Mouse (Mus musculus) megakaryocyte progenitor cell, adult 5-6 weeks (primary cell): Measurements from ENCODE around the gene Apool. TPM values are rescaled to one million over a fixed set of nuclear protein-coding genes. Genes with fewer than 3 reads are reported as not detected.

Experiments
- ATAC-seq: replicated peaks from 2 replicates; pipeline ENCODE4 v1.8.0; 2016; ENCODE audit warnings: mild to moderate bottlenecking, moderate TSS enrichment, inconsistent platforms; ENCODE audit not compliant: poor library complexity
- total RNA-seq, 2 experiments: library from RNA; stranded (forward) in 1 of 2; stranded (reverse) in 1 of 2; fragments of 157-497, 149-512 nt in 1 of 2; fragments of 200-1000 nt in 1 of 2; gene quantifications; 2 replicates each; pipeline versions ENCODE4 v1.2.3 to v1.2.4; 2015 to 2017

Apool gene
- total RNA-seq (2015) (30.2 and 30.9 TPM in 2 replicates), total RNA-seq (2017) (27.6 and 29.3 TPM in 2 replicates)

DNA sequence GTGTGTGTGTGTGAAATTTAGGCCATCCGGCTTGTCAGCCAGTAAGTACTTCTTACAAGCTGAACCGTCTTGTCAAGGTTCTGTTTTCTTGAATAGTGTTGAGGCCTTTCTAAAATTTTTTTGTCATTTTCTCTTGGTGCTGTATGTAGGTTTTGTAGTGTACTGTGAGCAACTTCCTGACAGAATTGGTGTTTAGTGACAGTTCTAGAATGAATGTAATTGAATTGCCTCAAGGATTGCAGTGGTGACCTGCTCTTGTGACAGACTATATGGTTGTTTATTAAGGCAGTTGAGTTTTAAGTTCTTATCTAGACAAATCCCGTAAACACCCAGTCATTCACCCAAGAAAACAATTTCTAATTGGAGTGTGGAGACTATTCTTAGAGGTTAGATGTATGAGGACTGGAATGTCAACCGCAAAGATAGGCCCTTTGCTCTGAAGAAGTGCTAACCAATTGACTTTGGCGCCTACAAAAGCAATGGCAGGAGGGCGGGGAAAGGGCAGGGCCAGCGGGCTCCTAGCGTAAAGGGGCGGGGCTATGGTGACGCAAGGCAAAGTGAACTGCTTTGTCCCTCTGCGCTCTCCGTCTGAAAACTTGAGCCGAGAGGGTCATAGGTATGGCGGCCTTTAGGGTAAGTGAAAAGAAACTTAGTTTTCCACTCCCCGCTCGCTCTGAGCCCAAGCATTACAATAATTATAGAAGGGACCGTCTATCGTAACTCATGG, at the start of gene Apool:
Gene Apool, plus strand, starts transcription at position 531 of the 727 bp plus-strand sequence.
- ATAC-seq = peak; percentile 100

GRCm38 (mm10) chrX:112273550-112273949, 37.6 kb upstream of the Apool start:
- ATAC-seq = no peak

DNA sequence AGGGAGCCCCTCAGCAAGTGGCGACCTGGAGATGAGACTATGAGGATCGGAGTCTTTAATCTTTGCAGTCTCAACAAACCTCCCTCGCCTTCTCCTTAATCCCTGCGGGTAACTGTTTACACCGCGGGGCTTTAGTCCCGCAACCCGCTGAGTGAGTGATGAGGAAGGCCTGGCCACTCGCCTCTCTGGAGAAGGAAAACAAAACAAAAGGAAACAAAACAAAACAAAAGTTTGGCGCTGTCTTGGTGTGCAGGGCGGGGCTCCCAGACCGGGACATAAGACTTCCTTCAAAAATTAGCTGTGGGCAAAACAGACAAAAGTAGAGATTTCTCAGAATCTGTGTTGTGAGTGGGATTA, 375 bp downstream of the Apool start:
- peak; percentile 33 for ATAC-seq

GRCm38 (mm10) chrX:112312094-112312493, 960 bp downstream of the Apool start:
- ATAC-seq = peak; percentile 20; the same call in 1 of the 2 replicates

DNA sequence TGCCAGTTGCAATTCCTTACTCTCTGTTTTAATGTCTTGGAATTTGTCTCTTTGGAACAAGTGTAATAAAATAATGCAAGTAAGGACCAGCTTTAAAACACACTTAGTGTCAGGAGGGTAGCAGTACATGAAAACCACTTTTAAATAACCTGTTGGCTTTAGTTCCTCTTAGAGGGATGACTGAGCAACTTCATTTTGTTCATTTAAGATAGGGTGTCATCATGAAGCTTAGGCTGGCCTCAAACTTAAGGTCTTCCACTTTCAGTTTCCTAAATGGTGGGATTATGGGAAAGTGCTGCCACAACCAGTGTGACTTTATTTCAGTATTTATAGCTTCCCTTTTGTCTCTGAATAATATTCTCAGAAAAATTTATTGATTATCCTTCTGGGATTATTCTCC, 9.1 kb downstream of the Apool start:
- peak; percentile 66 for ATAC-seq

GRCm38 (mm10) chrX:112339486-112339885, 28.4 kb downstream of the Apool start:
- no peak for ATAC-seq

- no peak for ATAC-seq
Measured at GRCm38 (mm10) chrX:112347467-112348394, 36.6 kb downstream of the Apool start.

DNA sequence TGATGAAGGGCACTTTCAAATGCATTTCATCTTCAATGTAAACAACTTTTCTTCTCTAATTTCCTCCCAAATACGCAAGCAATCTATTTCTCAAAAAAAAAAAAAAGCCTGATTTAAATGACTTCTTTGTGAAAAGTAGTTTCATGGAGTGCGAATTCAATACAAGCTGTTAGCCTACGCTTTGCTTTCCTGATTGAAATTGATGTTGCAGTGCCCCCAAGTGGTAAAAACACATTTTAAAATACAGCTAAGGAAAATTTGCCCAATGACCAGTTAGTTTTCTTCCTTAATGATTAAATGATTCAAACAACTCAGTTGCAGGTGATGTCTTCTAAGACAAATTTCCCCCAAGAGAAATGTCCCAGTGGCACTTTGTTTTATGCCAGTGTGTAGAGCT, 37.3 kb downstream of the Apool start:
- ATAC-seq = peak; percentile 61; the same call in 1 of the 2 replicates

DNA sequence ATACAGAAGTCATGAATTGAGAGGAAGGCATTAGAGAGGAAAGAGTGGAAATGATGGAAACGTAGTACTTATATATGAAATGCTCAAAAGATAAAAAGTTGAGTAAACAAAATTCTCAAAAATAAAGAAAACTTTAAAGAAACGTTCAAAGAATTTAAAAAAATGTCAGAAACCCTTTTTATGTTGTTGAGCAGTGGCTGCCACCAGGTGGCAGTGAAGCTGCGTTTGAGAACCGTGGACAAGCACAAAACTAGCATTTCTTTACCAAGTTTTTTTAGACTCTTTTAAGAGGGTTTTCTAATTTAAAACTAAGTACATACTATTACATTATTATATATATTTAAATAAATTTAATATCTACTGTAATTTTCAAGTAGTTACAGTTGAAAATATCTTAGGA, 57.3 kb downstream of the Apool start:
- ATAC-seq = no peak

- ATAC-seq = peak; percentile 100
Measured at GRCm38 (mm10) chrX:112370577-112371410, 59.7 kb downstream of the Apool start.

DNA sequence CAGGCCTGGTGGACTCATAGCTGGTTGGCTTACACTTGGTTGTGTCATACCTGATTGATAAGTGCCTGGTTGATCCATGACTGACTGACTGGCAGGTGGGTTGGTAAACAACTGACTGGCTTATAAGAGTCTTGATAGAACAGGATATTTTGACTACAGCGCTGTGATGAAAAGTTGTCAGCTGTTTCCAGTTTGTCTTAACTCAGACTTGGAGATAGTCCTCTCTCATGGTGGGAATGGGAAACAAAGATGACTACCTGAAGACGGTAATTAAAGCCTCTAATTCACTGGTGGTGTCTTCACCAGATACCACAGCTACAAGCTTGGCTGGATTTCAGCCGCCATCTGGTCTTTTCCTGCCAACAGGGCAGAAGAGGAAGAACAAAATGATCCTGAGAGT, 95.5 kb downstream of the Apool start, which contains the start of gene Satl1:
Gene Satl1, minus strand, starts transcription at position 101 of the 400 bp plus-strand sequence.
- ATAC-seq = no peak

- ATAC-seq = no peak
Measured at GRCm38 (mm10) chrX:112412309-112412708, 101.2 kb downstream of the Apool start.

Other genes with a start within 250 kb of the Apool start
- gene 4933403O08Rik, start 72.3 kb upstream of the Apool start, total RNA-seq (2015) = not detected in 2 replicates
- not detected in 2 replicates for gene 4933403O08Rik, start 72.3 kb upstream of the Apool start, total RNA-seq (2017)
- gene Satl1, start 95.4 kb downstream of the Apool start, total RNA-seq (2015) = not detected in 2 replicates
- gene Satl1, start 95.4 kb downstream of the Apool start, total RNA-seq (2017) = not detected in 2 replicates
- gene 2010106E10Rik, start 183.9 kb downstream of the Apool start, total RNA-seq (2015) = not detected in 2 replicates
- not detected in 2 replicates for gene 2010106E10Rik, start 183.9 kb downstream of the Apool start, total RNA-seq (2017)